Mouse (Mus musculus) heart, postnatal 0 days (tissue): Measurements from ENCODE around the gene 2610528A11Rik.

Source experiments
- CTCF ChIP-seq: IDR thresholded peaks from 2 replicates; pipeline ENCODE4 v1.5.1; 2016; ENCODE audit warnings: antibody characterized with exemption, control low read depth, low read depth
- EP300 ChIP-seq: IDR thresholded peaks from 2 replicates; pipeline ENCODE4 v1.6.1; 2016; ENCODE audit warnings: antibody characterized with exemption, low read depth

DNA sequence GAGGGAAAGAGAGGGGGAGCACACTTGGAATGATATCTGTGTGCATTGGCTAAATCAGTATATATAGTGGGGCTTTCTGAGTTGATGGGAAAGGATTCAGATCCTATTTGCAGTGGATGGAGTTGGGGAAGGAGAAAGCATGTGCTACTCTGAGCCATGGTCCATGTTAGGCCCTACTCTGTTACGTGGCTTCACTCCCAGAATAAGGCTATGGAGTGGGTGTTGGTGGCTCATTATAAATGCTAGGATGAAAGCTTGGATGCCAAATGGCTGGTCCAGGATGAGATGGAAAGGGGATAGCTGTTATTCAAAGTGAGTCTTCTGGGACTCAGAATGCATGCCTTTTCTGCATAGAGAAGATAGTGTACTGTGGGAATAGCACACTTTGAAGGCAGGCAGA is 33.1 kb downstream of the 2610528A11Rik start:
- TF ChIP-seq CTCF (no peak), EP300 (no peak)
